Mouse (Mus musculus): Measurements from ENCODE around the gene Lrba.

DNA sequence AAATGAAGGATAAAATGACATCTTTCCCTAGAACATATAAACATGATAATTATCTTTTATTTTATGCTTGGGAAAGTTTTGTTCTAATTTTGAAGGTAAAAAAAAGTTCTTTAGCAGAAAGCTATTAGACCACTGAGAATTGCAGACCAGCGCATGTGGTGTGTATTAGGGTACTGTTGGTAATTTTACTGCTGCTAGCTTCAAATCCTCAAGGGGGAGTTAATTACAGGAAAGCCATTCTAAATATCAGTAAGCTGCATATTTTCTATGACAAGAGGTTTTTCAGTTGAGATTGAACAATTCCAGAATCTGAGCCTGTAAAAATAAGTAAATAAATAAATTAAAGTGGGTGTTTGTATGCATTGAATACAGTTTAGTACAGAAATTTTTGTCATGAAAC, 312.3 kb downstream of the Lrba start:
- TF ChIP-seq POLR2A (IDR thresholded peaks at IDR 0.05; ENCODE audit: extremely low read depth, insufficient read depth, low read length) (no peak), CTCF (IDR thresholded peaks at IDR 0.05; ENCODE audit: extremely low read depth, insufficient read depth, low read length) (no peak)
